Mouse (Mus musculus) left cerebral cortex, postnatal 25 days (tissue): ENCODE data around the gene Lrp10. TPM values are rescaled to one million over a fixed set of nuclear protein-coding genes. Genes with fewer than 3 reads are reported as not detected.

Experiments
- DNase-seq, 2 experiments: peaks; one replicate each; pipeline ENCODE4 v3.0.0; 2022; ENCODE audit warnings: low spot score in 2 of 2, mixed read lengths in 1 of 2
- intact Hi-C: fragments of 180-260 bp; cut with DNase I; formaldehyde crosslinking; loops from one replicate; pipeline ENCODE4 v1.15.1; 2025
- total RNA-seq, 2 experiments: library from RNA; stranded (reverse); gene quantifications; 2 replicates each; pipeline ENCODE4 v1.2.3; 2021

Lrp10 gene
- total RNA-seq, result 10 to 100 TPM; 20.6 to 26.9 TPM

DNA sequence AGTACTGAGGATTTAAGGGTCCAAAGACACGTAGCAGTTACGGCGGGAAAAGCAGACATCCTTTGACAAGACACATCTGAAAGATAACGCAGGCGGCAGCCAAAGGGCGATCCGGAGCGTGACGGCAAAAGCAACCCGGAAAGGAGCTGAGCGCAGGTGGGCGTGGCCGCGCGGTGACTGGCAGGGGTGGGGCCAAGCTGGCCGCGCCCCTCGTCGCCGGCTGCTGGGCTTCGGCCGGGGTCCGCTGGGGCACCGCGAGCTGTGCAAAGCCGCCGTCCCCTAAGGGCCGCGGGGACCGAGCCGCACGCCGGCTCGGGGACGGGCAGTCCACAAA lies at the start of gene Lrp10:
TSS of gene Lrp10 (plus strand) at position 179 of the 334 bp plus-strand sequence.
- DNase-seq, result peak; percentile 82 to 85
- intact Hi-C loops, result loop anchor here (2.0 kb wide), 2 partner anchors 15 to 29 kb away; no protein-coding TSS in a partner anchor

DNA sequence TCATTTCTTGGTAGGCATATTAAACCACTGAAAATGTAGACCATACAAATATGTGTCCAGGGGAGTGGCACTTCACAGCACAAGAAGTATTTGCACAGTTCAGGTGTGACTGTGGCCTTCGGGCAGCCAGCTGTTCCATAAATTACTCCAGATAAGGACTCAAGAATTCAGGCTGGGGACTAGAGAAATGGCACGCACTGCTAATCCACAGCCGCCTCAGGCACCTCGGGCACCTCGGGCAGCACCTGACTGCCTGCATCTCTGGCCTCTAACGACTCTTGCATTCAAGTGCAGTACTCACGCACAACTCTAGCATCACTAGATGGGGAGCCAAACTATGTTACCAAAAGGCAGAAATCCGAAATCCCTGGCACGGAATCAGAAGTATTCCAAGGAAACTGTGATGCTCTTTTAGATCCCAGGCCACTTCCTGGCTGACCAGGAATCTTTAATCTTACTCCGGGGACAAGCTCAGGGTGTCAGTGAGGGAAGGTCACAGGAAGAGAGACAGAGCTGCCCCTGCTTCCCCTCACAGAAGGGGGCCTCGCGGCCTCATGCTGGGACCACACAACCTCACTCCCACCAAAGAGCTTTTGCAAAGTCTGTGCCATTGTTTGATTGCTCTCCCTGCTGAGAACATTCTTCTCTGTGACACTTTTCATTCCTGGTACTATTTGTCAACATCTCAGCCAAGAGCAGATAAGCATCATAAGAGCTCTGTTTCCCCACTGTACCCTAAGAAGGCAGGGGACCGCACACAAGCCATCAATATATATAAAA lies 48.5 kb upstream of the Lrp10 start:
- DNase-seq, result no peak
- intact Hi-C loops, result no loop called here

DNA sequence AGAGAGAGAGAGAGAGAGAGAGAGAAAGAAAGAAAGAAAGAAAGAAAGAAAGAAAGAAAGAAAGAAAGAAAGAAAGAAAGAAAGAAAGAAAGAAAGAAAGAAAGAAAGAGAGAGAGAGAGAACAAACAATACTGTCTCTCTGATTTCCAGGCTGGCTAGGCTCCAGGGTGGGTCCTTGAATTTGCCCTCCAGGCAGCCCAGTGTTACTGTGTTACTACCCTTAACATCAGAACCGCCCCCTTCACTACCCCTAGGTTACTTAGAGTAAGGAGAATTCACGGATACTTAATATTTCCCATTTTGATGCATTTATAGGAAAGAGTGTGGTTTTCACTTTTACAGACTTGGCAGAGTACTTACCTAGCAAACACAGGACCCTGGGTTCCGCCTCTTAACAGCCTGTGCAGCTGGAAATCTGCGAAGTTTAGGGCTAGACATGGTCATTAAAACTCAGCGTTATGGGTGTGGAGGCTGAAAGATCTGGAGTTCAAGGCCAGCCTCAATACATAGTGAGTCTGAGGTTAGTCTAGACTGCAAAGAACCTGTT lies 47.6 kb upstream of the Lrp10 start:
- intact Hi-C loops, result no loop called here
- DNase-seq, result no peak

DNA sequence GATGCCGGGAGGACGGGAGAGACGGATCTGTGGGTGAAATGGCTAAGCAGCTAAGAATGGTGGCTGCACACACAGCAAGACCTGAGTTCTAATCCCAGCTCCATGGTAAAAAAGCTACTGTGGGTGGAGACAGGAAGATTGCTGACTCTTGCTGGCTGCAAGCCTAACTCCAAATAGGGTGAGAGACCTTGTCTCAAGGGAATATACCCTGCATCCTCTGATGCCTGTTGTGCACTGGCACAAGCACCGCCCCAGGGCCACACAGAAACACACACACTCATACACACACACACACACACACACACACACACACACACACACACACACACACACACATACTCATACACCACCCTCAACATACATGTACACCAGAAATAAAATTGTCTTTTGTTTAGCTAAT lies 47.1 kb upstream of the Lrp10 start:
- intact Hi-C loops, result no loop called here
- no peak for DNase-seq

DNA sequence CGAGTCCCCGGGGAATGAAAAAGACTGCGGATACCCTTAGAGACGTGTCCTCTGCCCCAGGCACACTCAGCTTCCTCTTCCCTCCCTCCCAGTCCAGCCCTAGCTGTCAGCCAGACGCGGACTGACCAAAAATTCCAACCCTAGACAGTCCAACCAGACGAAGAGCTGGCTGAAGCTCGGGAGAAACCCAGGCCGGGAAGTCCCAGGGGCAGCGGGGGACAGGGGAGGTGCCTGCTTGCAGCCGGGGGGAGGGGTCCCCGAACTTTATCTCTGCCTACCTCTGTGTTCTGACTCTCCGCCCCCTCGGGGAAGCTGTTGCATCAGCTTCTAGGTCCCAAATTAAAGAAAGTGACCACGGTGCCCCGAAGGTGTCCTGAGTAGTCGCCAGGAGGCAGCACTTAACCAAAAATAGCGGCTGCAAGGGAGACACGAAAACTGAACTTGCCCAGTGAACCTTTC lies 46.3 kb upstream of the Lrp10 start, which contains the start of gene Slc7a7:
TSS of gene Slc7a7 (minus strand) at position 158 of the 459 bp plus-strand sequence.
- DNase-seq, result no peak
- intact Hi-C loops, result no loop called here

DNA sequence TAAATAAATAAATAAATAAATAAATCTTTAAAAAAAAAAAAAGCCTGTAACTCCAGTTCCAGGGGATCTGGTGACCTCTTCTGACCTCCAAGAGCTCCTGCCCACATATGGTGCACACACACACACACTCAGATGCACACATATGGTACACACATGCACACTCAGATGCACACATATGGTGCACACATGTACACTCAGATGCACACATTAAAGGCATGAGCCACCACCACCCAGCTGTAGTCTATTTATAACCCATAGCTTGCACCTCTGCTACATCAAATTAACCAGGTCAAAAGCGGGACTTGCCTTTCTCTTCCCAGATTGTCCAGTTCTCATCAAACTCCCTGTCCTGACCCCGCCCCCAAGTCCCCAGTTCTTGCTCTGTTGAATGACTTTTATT lies 42.9 kb upstream of the Lrp10 start:
- intact Hi-C loops, result no loop called here
- DNase-seq, result no peak

DNA sequence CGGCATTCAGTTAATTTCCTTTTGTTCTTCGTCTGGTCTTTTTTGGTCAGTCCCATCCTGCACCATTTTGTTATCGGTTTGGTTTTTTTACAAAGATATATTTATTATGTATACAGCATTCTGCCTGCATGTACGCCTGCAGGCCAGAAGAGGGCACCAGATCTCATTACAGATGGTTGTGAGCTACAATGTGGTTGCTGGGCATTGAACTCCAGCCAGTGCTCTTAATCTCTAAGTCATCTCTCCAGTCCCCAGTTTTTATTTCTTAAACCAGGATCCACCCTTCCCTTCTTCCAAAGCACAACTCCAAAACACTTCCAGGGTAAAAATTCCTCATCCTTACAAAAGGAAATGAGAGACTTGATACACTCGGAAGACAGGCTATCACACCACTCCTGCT lies 40.5 kb upstream of the Lrp10 start:
- intact Hi-C loops, result no loop called here
- DNase-seq, result no peak

DNA sequence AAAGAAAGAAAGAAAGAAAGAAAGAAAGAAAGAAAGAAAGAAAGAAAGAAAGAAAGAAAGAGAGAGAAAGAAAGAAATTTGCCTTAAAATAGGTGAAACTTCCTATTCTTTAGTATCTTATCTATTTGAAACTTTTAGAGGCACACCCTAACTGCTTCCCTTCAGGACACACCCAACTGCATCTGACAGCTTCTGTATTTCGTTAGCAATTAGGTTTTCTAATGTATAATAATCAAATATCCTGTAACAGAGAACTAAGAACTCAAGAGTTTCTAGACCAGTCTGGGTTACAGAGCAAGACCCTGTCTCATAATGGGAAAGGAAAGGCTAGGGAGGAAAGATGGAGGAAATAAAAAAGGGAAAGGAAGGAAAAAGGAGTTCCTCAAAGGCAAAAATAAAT lies 39.3 kb upstream of the Lrp10 start:
- no peak for DNase-seq
- intact Hi-C loops, result loop anchor here (5.0 kb wide), 2 partner anchors 172 to 197 kb away; partner anchors contain the start of genes Abhd4 and Dad1

DNA sequence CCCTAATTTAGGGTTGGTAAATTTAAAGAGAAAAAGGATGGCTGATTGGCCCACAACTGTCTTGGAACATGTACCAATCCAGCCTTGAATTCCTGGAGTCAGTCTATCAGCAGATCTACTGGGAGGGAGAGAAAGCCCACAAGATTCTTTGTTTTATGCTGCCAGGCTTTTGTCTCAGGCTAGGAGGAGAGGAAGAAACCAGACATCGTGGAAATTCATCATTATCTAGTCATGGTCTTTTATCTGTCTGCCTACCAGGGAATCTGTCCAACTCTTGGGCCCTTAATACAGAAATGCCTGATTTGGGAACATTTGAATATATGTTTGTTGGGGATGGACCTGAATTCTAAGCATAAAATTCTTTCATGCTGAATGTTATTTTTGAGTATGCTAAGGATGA lies 38.4 kb upstream of the Lrp10 start:
- intact Hi-C loops, result loop anchor here (5.0 kb wide), 2 partner anchors 173 to 198 kb away; partner anchors contain the start of genes Abhd4 and Dad1
- no peak for DNase-seq

DNA sequence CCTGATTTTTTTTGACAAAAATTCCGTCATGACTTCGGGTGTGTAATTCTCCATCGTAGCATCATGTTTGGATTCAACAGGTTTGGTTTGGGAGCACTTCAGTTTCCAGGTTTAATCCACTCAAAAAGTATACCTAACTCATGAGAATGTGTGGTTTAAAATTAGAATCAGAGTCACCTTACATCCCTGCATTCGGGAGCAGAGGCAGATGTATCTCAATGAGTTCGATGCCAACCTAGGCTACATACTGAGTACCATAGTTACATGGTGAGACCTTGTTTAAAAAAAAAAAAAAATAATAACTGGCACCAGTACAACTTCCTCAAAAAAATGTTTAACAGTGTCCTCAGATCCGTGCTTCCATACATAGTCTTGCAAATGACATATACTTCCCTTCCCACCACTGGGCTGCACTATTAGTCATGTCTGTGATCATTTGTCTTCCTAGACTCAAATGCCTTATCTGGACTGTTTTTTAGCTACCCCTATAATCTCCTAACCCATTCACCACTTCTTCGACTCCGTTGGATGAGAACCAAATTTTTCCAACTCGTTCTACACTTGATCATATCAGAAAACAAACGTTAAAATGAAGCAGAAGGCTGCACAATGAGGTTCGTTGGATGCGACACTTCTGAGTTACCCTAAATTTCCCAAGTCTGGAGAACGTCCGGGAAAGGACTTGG lies 37.8 kb upstream of the Lrp10 start:
- intact Hi-C loops, result loop anchor here (2.0 to 5.0 kb wide), 3 partner anchors 23 to 199 kb away; partner anchors contain the start of genes Abhd4 and Dad1
- DNase-seq, result no peak

DNA sequence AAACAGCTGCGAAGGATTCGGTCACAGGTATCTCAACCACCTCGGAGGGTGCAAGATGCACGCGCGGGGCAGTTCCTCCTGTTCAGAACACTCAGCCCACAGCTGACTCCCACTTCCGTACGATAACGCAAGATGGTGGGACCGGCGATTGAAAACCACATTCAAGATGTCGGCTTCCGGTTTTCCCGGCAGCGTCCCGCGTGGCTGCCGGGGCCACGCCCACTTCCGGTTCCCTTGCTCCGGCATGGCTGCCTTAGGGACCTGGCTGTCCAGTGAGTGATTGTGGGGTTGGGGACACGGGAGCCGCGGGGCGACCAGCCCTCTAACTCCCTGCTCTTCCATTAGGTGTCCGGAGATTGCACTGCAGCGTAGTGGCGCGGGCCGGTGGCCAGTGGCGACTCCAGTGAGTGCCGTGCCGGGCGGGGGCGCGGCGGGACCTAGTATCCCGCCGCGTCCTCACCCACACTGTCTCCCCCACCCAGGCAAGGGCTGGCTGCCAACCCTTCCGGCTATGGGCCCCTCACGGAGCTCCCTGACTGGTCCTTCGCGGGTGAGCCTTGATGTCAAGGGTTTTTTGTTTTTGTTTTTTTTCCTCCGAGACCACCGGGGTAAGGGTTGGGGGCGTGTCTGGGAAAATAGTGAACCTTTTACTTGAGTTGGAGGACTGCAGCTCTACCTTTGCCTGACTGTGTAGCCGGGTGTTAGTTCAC lies 37.1 kb upstream of the Lrp10 start, which contains the start of gene Mrpl52:
TSS of gene Mrpl52 (plus strand) at position 221 of the 710 bp plus-strand sequence.
- intact Hi-C loops, result loop anchor here (2.0 to 5.0 kb wide), 3 partner anchors 22 to 200 kb away; partner anchors contain the start of genes Abhd4 and Dad1
- DNase-seq, result peak; percentile 94

DNA sequence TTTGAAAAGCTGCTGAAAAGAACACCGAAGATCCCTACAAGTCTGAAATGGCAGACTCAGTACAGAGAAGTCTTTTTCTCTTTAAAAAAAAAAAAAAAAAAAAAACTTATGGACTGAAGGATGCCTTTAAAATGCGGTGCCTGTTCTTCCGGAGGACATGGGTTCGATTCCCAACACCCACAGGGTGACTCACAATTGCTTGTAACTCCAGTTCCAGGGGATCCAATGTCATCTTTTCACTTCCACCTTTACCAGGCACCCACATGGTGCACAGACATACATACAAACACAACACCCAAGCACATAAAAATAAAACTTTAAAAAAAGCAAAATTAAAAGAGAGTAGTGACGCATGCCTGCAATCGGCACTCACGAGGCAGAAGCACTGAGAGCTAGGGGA lies 36.2 kb upstream of the Lrp10 start:
- DNase-seq, result no peak
- intact Hi-C loops, result loop anchor here (2.0 to 5.0 kb wide), 3 partner anchors 21 to 200 kb away; partner anchors contain the start of genes Abhd4 and Dad1

DNA sequence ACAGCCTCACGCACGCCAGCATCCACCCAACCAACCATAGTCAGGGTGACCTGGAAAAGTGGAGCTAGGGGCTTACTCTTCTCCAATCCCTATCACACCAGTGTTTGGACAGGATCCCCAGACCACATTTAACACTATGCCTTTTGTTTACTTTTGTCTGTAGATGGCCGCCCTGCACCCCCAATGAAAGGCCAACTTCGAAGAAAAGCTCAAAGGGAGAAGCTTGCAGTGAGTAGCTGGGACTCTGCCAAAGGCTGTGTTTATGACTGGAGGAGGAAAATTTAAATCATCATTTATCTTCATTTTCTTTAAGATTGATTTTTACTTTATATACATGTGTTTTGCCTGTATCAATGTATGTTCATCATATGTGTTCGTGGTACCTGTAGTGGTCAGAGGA lies 35.5 kb upstream of the Lrp10 start:
- intact Hi-C loops, result loop anchor here (5.0 kb wide), 2 partner anchors 176 to 201 kb away; partner anchors contain the start of genes Abhd4 and Dad1

DNA sequence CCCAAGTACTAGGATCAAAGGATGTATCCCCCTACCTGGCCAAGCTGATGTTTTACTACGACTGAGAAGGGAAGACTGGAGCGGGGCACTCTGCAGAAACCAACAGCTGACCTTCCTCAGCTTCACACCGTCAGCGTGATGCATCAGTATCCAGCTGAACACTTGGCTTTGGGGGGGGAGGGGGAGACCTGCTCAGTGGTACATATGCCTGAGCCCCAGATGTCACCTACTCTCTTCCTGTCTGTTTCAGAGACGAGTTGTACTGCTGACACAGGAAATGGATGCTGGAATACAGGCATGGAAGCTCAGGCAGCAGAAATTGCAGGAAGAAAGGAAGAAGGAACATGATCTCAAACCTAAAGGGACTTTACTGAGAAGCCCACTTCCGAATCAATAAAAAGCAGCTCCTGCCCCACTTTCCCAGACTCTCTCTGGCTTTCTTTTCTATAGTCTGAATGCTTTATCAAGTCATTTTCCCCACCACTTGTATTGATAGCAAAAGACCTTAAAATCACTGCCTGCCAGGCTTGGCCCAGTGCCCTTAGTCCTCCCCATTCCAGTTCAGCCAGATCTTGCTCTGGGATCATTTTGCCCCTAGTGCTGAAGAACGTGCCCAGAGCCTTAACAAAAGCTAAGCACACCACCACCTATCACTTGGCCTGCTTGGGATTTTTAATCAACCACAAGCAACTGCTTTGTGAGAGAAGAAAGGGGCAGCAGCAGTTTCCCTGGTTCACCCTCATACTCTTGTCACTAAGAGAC lies 34.4 kb upstream of the Lrp10 start:
- DNase-seq, result no peak
- intact Hi-C loops, result loop anchor here (5.0 kb wide), 3 partner anchors 63 to 202 kb away; partner anchors contain the start of genes Abhd4 and Dad1

More for the DNA sequence above, 35.5 kb upstream of the Lrp10 start:
- DNase-seq, result no peak

DNA sequence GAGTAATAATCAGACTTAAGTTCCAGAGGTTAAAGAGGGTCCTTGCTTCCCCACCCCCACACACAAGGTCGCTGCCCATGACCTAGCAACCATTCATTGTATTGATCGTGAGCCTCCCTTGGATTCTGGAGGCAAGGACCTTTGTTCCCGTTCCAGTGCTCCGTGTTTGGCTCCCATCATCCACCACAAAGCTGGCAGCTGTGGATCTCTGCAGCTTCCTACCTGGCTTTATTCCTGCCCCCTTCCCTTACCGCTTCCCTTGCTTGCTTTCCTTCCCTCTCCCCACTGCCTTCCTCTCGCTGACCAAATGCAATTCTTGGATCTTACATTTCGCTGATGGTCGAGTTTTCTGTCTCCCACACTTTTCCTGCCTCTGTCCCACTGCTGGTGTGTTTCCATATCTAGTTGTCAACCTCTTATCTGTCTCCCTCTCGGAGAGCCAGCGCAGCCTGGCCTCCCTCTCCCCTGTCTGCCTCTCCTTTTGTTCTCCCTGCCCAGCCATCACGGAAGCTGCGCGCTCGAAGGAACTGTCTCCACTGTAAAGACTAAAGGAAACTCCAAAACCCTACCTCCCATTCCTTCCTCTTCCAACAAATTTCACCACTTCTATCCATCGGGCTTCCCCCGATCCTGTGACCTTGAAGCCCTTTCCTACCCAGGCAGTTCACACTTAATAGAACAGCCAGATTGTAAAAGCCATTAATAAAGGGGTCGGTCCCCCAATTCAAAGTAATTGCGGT lies 33.4 kb upstream of the Lrp10 start:
- intact Hi-C loops, result loop anchor here (5.0 kb wide), 1 partner anchor 62 kb away; no protein-coding TSS in a partner anchor
- DNase-seq, result no peak

DNA sequence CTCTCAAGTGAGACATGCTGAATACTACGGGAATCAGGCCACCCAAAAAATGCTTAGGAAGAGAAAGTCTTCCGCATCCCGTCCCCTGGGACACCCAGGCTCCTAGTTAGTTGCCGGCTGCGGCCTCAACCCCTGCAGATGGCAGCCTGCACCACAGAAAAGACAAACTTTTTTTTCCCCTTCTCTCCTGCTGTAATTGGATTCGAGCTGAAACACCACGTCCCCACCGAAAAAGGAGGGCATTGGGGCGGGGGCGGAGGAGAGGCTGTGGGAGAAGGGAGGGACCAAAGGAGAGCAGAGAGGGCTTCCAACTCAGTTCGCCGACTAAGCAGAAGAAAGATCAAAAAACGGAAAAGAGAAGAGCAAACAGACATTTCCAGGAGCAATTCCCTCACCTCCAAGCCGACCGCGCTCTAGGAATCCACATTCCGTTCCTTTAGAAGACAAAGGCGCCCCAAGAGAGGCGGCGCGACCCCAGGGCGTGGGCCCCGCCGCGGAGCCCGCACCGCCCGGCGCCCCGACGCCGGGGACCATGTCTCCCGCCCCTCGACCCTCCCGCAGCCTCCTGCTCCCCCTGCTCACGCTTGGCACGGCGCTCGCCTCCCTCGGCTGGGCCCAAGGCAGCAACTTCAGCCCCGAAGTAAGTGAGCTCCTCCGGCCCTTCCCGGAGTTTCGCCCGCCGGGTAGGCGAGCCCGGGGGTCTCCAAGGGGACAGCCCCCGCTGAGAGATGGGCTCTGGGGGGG lies 32.4 kb upstream of the Lrp10 start, which contains the start of gene Mmp14:
TSS of gene Mmp14 (plus strand) at position 279 of the 744 bp plus-strand sequence.
- intact Hi-C loops, result loop anchor here (5.0 kb wide), 1 partner anchor 61 kb away; no protein-coding TSS in a partner anchor
- peak; percentile 21 to 51 for DNase-seq
